Mouse (Mus musculus): ENCODE data around the gene Gm17416.

GRCm38 (mm10) chr2:152541979-152542378 lies 27.2 kb upstream of the Gm17416 start:
- no peak for TF ChIP-seq CTCF (IDR thresholded peaks at IDR 0.05)
- TF ChIP-seq EP300 (IDR thresholded peaks at IDR 0.05; ENCODE audit: insufficient read depth, low read depth, low read length), result no peak
- TF ChIP-seq POLR2A (IDR thresholded peaks at IDR 0.05; ENCODE audit: insufficient read depth, low read depth, low read length), result no peak

Measured in heart, adult 2 months (tissue).